Mouse (Mus musculus) hindbrain, embryonic 13.5 days (tissue): Measurements from ENCODE around the gene Rab20. TPM values are rescaled to one million over a fixed set of nuclear protein-coding genes. Genes with fewer than 3 reads are reported as not detected.

Source experiments
- ATAC-seq: fragments of 200-750 bp; cut with Nextera tagmentation; 2 replicates; pipeline ENCODE4 v1.8.0; 2017; ENCODE audit warnings: moderate TSS enrichment; ENCODE audit not compliant: low FRiP score
- H3K27ac ChIP-seq: fragments of 300-500 bp; sonication (generic); 2 replicates; pipeline ENCODE4 v1.5.1; 2015; ENCODE audit warnings: inconsistent platforms, mild to moderate bottlenecking, moderate library complexity
- H3K27me3 ChIP-seq: fragments of 300-500 bp; sonication (generic); 2 replicates; pipeline ENCODE4 v1.6.1; 2015; ENCODE audit warnings: mild to moderate bottlenecking, inconsistent platforms
- H3K36me3 ChIP-seq: fragments of 300-500 bp; sonication (generic); 2 replicates; pipeline ENCODE4 v1.6.1; 2015; ENCODE audit warnings: mild to moderate bottlenecking, inconsistent platforms
- H3K4me1 ChIP-seq: fragments of 300-500 bp; sonication (generic); replicated peaks from 2 replicates; pipeline ENCODE4 v1.6.1; 2015; ENCODE audit warnings: inconsistent platforms
- H3K4me2 ChIP-seq: fragments of 300-500 bp; sonication (generic); 2 replicates; pipeline ENCODE4 v1.6.1; 2015; ENCODE audit warnings: inconsistent platforms, mild to moderate bottlenecking, moderate library complexity
- H3K4me3 ChIP-seq: fragments of 300-500 bp; sonication (generic); 2 replicates; pipeline ENCODE4 v1.5.1; 2015; ENCODE audit warnings: mild to moderate bottlenecking, inconsistent platforms
- H3K9ac ChIP-seq: fragments of 300-500 bp; sonication (generic); 2 replicates; pipeline ENCODE4 v1.6.1; 2015; ENCODE audit warnings: mild to moderate bottlenecking, inconsistent platforms
- H3K9me3 ChIP-seq: fragments of 300-500 bp; sonication (generic); 2 replicates; pipeline ENCODE4 v1.6.1; 2016; ENCODE audit warnings: inconsistent platforms
- WGBS: fragments of 180-500 bp; shearing (Covaris S2); methylation state at CpG from one replicate; pipeline ENCODE4 v1.1.7; 2015; 5-methylcytosine and 5-hydroxymethylcytosine counted together
- polyA plus RNA-seq: library from polyadenylated mRNA; unstranded; fragments of >200 nt; fragmentation: Nextera tagmentation; extraction: Ambion mirVana; gene quantifications from 2 replicates; pipeline ENCODE4 v1.2.1, GENCODE M21; 2015

The Rab20 gene
- 1.1 and 1.8 TPM in 2 replicates for polyA plus RNA-seq

- under 1% methylated on average over 68 of the region's 69 CpGs for WGBS
- Histone ChIP-seq H3K27ac (no peak within 1 kb of the TSS), H3K4me2 (peak within 1 kb of the TSS; percentile 74), H3K4me1 (peaks cover 29% of the 10 kb centered on the region), H3K4me3 (peak within 1 kb of the TSS; percentile 49), H3K9me3 (no peaks in the 10 kb centered on the region), H3K27me3 (peaks cover 96% of the 10 kb centered on the region), H3K9ac (peak within 1 kb of the TSS; percentile 61), H3K36me3 (no peaks in the 10 kb centered on the region)
- peak; percentile 76 for ATAC-seq
Observed at GRCm38 (mm10) chr8:11477811-11478761, at the start of gene Rab20. Gene Rab20 (minus strand): TSS chr8:11478710.

DNA sequence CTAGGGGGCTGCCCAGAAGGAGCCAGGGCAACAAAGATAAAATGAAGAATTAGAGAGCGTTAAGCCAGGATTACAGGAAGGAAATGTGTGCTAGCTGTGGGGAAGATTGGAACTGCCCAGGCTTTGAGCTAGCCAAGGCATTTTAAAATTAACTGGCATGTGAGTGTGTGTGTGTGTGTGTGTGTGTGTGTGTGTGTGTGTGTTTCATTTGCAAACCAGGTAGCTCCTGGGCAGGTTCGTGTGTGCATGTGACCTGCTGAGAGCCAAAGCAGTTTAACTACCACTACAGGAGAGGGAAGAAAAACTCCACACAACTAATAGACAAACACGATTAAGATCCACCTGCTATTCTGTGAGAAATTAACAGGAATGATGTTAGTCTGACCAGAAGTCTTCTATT lies 44.8 kb upstream of the Rab20 start:
- Histone ChIP-seq H3K4me1 (no peaks in the 10 kb centered on the region), H3K9ac (no peak overlapping the region), H3K4me2 (no peak overlapping the region), H3K4me3 (no peak overlapping the region), H3K27me3 (no peaks in the 10 kb centered on the region), H3K27ac (no peak overlapping the region), H3K36me3 (peaks cover 52% of the 10 kb centered on the region), H3K9me3 (no peaks in the 10 kb centered on the region)
- 85% methylated on average over 3 of the region's 3 CpGs for WGBS
- ATAC-seq = no peak

DNA sequence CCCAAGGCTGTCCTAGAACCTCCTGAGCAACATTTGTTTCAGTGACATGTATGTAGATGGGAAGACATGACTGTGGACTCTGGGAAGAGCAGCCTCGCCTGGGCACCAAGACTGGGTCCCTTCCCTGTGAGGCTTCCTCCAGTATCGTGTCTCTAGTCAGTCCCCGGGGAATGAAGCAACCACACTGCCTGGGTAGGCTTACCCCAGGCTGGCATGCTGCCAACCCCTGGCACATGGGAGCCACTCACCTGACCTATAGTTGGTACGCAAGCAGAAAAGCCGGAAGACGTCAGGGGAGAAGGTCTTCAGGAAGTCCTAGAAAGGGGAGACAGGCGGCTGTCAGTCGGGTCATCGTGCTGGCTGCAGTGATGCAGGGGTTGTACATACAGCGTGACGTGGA lies 40.2 kb upstream of the Rab20 start:
- H3K4me1 ChIP-seq = no peaks in the 10 kb centered on the region
- no peak for ATAC-seq
- H3K4me2 ChIP-seq = no peak overlapping the region
- no peak overlapping the region for H3K4me3 ChIP-seq
- H3K27me3 ChIP-seq = no peaks in the 10 kb centered on the region
- no peak overlapping the region for H3K27ac ChIP-seq
- H3K36me3 ChIP-seq = peaks cover 84% of the 10 kb centered on the region
- WGBS = 87% methylated on average over 11 of the region's 11 CpGs
- H3K9me3 ChIP-seq = no peaks in the 10 kb centered on the region
- H3K9ac ChIP-seq = no peak overlapping the region

DNA sequence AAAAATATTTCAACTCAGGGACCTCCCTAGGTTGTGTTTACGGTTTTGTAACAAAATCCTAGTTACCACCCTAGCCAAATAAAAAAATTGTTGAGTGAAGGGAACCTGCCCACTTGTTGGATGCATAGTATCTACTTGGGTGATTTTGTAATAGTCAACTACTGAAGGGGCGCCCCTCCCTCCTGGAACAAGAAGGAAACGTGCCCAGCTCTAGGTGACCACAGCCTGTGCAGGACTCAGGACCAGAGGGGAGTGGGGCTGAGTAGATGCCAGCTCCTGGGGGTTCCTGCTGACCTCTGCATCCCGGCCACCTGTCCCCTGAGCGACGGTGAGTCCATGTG lies 39.5 kb upstream of the Rab20 start:
- no peak overlapping the region for H3K9ac ChIP-seq
- H3K27me3 ChIP-seq = no peaks in the 10 kb centered on the region
- WGBS = 95% methylated on average over 6 of the region's 6 CpGs
- no peak for ATAC-seq
- no peaks in the 10 kb centered on the region for H3K9me3 ChIP-seq
- no peak overlapping the region for H3K4me2 ChIP-seq
- no peak overlapping the region for H3K27ac ChIP-seq
- H3K36me3 ChIP-seq = peaks cover 86% of the 10 kb centered on the region
- no peaks in the 10 kb centered on the region for H3K4me1 ChIP-seq
- no peak overlapping the region for H3K4me3 ChIP-seq

- Histone ChIP-seq H3K9ac (no peak overlapping the region), H3K4me1 (no peaks in the 10 kb centered on the region), H3K36me3 (peaks cover 91% of the 10 kb centered on the region), H3K9me3 (no peaks in the 10 kb centered on the region), H3K27ac (no peak overlapping the region), H3K4me2 (no peak overlapping the region), H3K4me3 (no peak overlapping the region), H3K27me3 (no peaks in the 10 kb centered on the region)
- no peak for ATAC-seq
- WGBS = 91% methylated on average over 16 of the region's 16 CpGs
Observed at GRCm38 (mm10) chr8:11517366-11518055, 39.0 kb upstream of the Rab20 start.

DNA sequence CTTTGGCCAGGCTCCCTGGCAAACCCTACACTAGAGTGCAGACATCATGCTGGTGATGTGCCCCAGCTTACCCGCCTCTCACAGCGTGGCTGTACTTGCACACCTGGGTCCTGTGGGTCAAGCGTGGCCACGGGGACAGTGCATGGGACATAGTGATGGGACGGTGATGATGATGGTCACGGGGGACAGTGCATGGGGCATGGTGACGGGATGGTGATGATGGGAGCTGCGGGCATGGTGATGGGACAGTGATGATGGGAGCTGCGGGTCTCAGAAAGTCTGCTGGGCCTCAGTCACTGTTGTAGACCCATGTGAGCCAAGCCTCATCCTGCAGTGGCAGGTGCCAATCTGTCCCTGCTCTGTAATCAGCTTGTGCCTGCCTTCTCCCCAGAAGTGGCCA lies 37.8 kb upstream of the Rab20 start:
- ATAC-seq = no peak
- Histone ChIP-seq H3K4me2 (no peak overlapping the region), H3K9ac (no peak overlapping the region), H3K36me3 (peaks cover 91% of the 10 kb centered on the region), H3K4me3 (no peak overlapping the region), H3K4me1 (no peaks in the 10 kb centered on the region), H3K9me3 (no peaks in the 10 kb centered on the region), H3K27ac (no peak overlapping the region), H3K27me3 (no peaks in the 10 kb centered on the region)
- WGBS = 96% methylated on average over 9 of the region's 9 CpGs

DNA sequence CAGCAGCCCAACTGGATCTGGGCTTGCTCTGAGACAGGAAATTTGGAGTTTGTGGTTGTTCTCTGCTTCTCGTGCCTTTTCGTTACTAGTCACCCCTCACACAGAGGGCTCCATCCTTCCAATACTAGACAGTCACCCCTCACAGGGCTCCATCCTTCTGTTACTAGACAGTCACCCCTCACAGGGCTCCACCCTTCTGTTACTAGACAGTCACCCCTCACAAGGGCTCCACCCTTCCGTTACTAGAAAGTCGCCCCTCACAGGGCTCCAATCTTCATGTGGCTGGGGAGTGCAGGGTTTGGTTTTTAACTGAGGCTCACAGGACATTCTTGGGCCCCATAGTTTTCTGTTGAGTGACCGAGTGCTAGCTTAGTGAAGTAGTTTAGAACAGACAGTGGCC lies 34.7 kb upstream of the Rab20 start:
- Histone ChIP-seq H3K9ac (no peak overlapping the region), H3K27ac (no peak overlapping the region), H3K4me1 (no peaks in the 10 kb centered on the region), H3K9me3 (no peaks in the 10 kb centered on the region), H3K27me3 (no peaks in the 10 kb centered on the region), H3K36me3 (peaks cover 98% of the 10 kb centered on the region), H3K4me3 (no peak overlapping the region), H3K4me2 (no peak overlapping the region)
- no peak for ATAC-seq
- WGBS = 94% methylated on average over 5 of the region's 5 CpGs

DNA sequence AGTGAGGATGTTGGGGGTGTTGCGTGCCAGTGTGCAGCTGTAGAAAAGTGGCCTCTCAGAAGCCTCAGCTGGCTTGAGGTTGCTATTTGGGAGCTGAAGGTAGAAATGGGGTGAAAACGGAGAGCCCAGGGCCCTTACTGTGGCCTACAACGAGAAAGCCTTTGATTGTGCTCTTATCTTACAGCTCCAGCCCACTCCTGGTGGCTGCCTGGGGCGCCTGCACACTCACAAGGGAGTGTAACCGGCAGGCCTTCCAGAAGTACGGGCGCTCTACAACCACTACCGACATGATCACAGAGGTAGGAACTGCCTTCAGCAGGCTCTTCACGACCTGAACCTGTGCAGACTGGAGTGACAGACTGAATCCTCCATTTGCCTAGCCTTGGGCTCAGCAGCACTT lies 34.2 kb upstream of the Rab20 start:
- ATAC-seq = no peak
- no peaks in the 10 kb centered on the region for H3K27me3 ChIP-seq
- H3K4me3 ChIP-seq = no peak overlapping the region
- peaks cover 98% of the 10 kb centered on the region for H3K36me3 ChIP-seq
- 92% methylated on average over 9 of the region's 9 CpGs for WGBS
- H3K4me2 ChIP-seq = no peak overlapping the region
- no peak overlapping the region for H3K27ac ChIP-seq
- no peaks in the 10 kb centered on the region for H3K4me1 ChIP-seq
- no peaks in the 10 kb centered on the region for H3K9me3 ChIP-seq
- H3K9ac ChIP-seq = no peak overlapping the region

DNA sequence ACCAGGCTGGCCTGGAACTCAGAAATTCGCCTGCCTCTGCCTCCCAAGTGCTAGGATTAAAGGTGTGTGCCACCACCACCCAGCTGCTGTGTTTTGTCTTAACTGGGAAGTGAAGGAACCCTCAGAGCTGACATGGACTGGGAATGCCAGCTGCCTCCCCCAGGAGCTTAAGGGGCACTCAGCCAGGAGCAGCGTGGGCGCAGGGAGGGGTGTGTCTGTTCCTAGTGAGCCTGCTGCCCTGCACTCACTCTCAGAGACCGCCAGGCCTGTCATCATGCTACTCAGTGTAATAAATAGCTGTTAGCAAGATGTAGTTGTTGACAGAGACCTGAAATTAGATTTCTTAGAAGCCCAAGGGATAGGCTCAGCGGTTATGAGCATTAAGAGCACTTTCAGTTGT lies 32.5 kb upstream of the Rab20 start:
- Histone ChIP-seq H3K9me3 (no peaks in the 10 kb centered on the region), H3K27me3 (no peaks in the 10 kb centered on the region), H3K4me3 (no peak overlapping the region), H3K4me1 (no peaks in the 10 kb centered on the region), H3K27ac (no peak overlapping the region), H3K36me3 (peaks cover 98% of the 10 kb centered on the region), H3K9ac (no peak overlapping the region), H3K4me2 (no peak overlapping the region)
- no peak for ATAC-seq
- WGBS = 89% methylated on average over 5 of the region's 5 CpGs

GRCm38 (mm10) chr8:11508880-11509279 lies 30.4 kb upstream of the Rab20 start:
- Histone ChIP-seq H3K9ac (no peak overlapping the region), H3K36me3 (peaks cover 98% of the 10 kb centered on the region), H3K4me1 (no peaks in the 10 kb centered on the region), H3K4me3 (no peak overlapping the region), H3K9me3 (no peaks in the 10 kb centered on the region), H3K27me3 (no peaks in the 10 kb centered on the region), H3K27ac (no peak overlapping the region), H3K4me2 (no peak overlapping the region)
- ATAC-seq = no peak
- 85% methylated on average over 10 of the region's 10 CpGs for WGBS

GRCm38 (mm10) chr8:11506802-11507201 lies 28.3 kb upstream of the Rab20 start:
- 79% methylated on average over 6 of the region's 6 CpGs for WGBS
- Histone ChIP-seq H3K27ac (no peak overlapping the region), H3K27me3 (no peaks in the 10 kb centered on the region), H3K4me1 (no peaks in the 10 kb centered on the region), H3K9me3 (no peaks in the 10 kb centered on the region), H3K9ac (no peak overlapping the region), H3K36me3 (peaks cover 94% of the 10 kb centered on the region), H3K4me2 (no peak overlapping the region), H3K4me3 (no peak overlapping the region)
- no peak for ATAC-seq

DNA sequence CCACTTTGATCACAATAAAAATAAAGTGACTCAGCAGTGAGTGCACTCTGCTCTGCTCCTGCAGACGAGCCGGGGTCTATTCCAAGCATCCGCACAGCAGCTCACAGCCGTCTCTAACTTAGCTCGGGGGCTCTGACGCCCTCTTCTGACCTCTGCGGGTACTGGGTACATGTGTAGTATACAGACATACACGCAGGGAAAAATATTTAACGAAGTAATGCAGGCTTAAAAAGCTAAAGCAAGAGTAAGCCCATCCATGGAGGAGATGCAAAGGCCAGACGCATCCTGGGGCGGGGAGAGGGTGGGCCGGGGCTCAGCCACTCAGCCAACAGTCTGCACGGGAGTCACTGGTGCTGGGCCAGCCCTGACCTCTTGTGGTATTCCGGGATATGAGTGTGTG lies 27.6 kb upstream of the Rab20 start:
- WGBS = 87% methylated on average over 14 of the region's 14 CpGs
- H3K27ac ChIP-seq = no peak overlapping the region
- H3K36me3 ChIP-seq = peaks cover 86% of the 10 kb centered on the region
- no peaks in the 10 kb centered on the region for H3K9me3 ChIP-seq
- no peak overlapping the region for H3K9ac ChIP-seq
- H3K27me3 ChIP-seq = no peaks in the 10 kb centered on the region
- H3K4me3 ChIP-seq = no peak overlapping the region
- no peak overlapping the region for H3K4me2 ChIP-seq
- no peaks in the 10 kb centered on the region for H3K4me1 ChIP-seq
- ATAC-seq = no peak
